ENCODE assay signal across 11 mouse cellular contexts in the genomic region with DNA sequence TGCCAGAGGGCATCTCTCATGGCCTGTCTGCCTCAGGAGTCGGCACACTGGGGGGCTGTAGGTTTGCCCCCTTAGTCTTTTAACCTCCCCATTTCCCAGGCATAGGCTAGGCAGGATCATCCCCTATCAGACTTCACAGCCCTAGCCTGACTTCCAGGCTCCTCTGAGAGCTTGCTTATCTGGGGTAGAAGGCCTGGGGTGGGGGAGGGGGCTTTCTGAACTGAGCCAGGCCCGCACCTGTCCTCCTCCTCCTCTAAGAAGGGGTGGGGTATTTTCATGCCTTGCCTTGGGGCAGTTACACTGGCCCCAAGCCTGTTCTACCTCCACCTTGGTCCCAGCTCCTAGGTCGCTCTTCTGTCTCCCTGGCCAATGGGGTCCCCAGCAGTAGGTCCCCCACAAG. TPM values are rescaled to one million over a fixed set of nuclear protein-coding genes. Genes with fewer than 3 reads are reported as not detected.
DNase-seq lines count a peak whose midpoint lies in the region; ATAC-seq and TF ChIP-seq lines count a peak whose summit lies in the region.
"Had no signal": no experiment of that assay in that cellular context is flagged by ENCODE, and none has a peak within 500 bp of the region (broad histone marks: within the 10 kb centered on the region; RNA-seq: fewer than 3 reads in every experiment).

No protein-coding gene starts in this region.

- H3K4me1 ChIP-seq in heart, embryonic 14.5 days (ENCODE audit: control insufficient read depth in 2 of 2, insufficient read depth in 2 of 2, low read length in 2 of 2) = peaks cover 56 to 61% of the 10 kb centered on the region in 2 experiments
- peaks cover 100% of the 10 kb centered on the region for H3K4me1 ChIP-seq in E14TG2a.4 (replicated peaks; ENCODE audit: low read depth, low read length)
- H3K4me1 ChIP-seq in liver, embryonic 13.5 days (replicated peaks) = peaks cover 81% of the 10 kb centered on the region
- H3K4me1 ChIP-seq in neural tube, embryonic 15.5 days = peaks cover 14% of the 10 kb centered on the region
- no peaks in the 10 kb centered on the region for H3K4me1 ChIP-seq in midbrain, embryonic 14.5 days (ENCODE audit: control insufficient read depth, insufficient read depth, low read length)

- H3K36me3 ChIP-seq in heart, embryonic 14.5 days (ENCODE audit: control insufficient read depth, insufficient read depth, low read length) = no peaks in the 10 kb centered on the region
- H3K36me3 ChIP-seq in E14TG2a.4 (ENCODE audit: insufficient read depth, low read length) = peaks cover 31% of the 10 kb centered on the region
- no peaks in the 10 kb centered on the region; the same call in 1 of the 2 replicates for H3K36me3 ChIP-seq in liver, embryonic 13.5 days
- H3K36me3 ChIP-seq in neural tube, embryonic 15.5 days = no peaks in the 10 kb centered on the region
- no peaks in the 10 kb centered on the region for H3K36me3 ChIP-seq in midbrain, embryonic 14.5 days (ENCODE audit: control insufficient read depth, insufficient read depth, low read length)

- H3K9me3 ChIP-seq in heart, embryonic 14.5 days (ENCODE audit: control insufficient read depth, low read length) = no peaks in the 10 kb centered on the region
- no peaks in the 10 kb centered on the region for H3K9me3 ChIP-seq in E14TG2a.4 (ENCODE audit: low read length)
- H3K9me3 ChIP-seq in liver, embryonic 13.5 days (replicated peaks) = no peaks in the 10 kb centered on the region
- no peaks in the 10 kb centered on the region for H3K9me3 ChIP-seq in neural tube, embryonic 15.5 days (replicated peaks)
- H3K9me3 ChIP-seq in midbrain, embryonic 14.5 days (ENCODE audit: control insufficient read depth, low read length) = no peaks in the 10 kb centered on the region

- H3K9ac ChIP-seq in heart, embryonic 14.5 days (ENCODE audit: low read length) = peak overlapping the region; percentile 42; the same call in 1 of the 2 replicates
- H3K9ac ChIP-seq in liver, embryonic 13.5 days = peak overlapping the region; percentile 53
- no peak overlapping the region for H3K9ac ChIP-seq in neural tube, embryonic 15.5 days (replicated peaks)
- H3K9ac ChIP-seq in midbrain, embryonic 14.5 days (replicated peaks; ENCODE audit: low read length) = no peak overlapping the region
- H3K9ac ChIP-seq: hindbrain, embryonic 14.5 days had no signal

- 35% methylated on average over 3 of the region's 3 CpGs for WGBS in heart, embryonic 14.5 days
- 15% methylated on average over 3 of the region's 3 CpGs for WGBS in liver, embryonic 13.5 days (ENCODE audit: insufficient replicate concordance)
- 52% methylated on average over 3 of the region's 3 CpGs for WGBS in neural tube, embryonic 15.5 days
- WGBS in midbrain, embryonic 14.5 days = 69% methylated on average over 3 of the region's 3 CpGs

- no peak for DNase-seq in heart, postnatal 14 days
- peak; percentile 51 for DNase-seq in c-Kit-positive CD71-positive TER-119-negative erythroid progenitor cells, embryonic 14.5 days (ENCODE audit: low read depth)
- DNase-seq in liver, embryonic 13.5 days = no peak
- no peak for DNase-seq in midbrain, embryonic 14.5 days
- DNase-seq: gastrocnemius, postnatal 25 days had no signal

- H3K27me3 ChIP-seq in heart, embryonic 14.5 days (ENCODE audit: control insufficient read depth, insufficient read depth, low read length) = no peaks in the 10 kb centered on the region
- H3K27me3 ChIP-seq in E14TG2a.4 (ENCODE audit: insufficient read depth, low read length) = no peaks in the 10 kb centered on the region
- H3K27me3 ChIP-seq in liver, embryonic 13.5 days = no peaks in the 10 kb centered on the region
- peaks cover 22% of the 10 kb centered on the region for H3K27me3 ChIP-seq in neural tube, embryonic 15.5 days (replicated peaks)
- H3K27me3 ChIP-seq in midbrain, embryonic 14.5 days (ENCODE audit: control insufficient read depth, insufficient read depth, low read length) = peaks cover 12% of the 10 kb centered on the region; the same call in 1 of the 2 replicates

- no peak for ATAC-seq in heart, embryonic 14.5 days (ENCODE audit: insufficient number of reproducible peaks, insufficient read depth, low FRiP score, low read depth)
- ATAC-seq in liver, embryonic 13.5 days (ENCODE audit: low read depth) = peak; percentile 73
- ATAC-seq in neural tube, embryonic 15.5 days (ENCODE audit: low FRiP score) = no peak
- ATAC-seq in midbrain, embryonic 14.5 days (ENCODE audit: low FRiP score, low TSS enrichment) = no peak
- ATAC-seq in cerebellum, adult (ENCODE audit: insufficient number of reproducible peaks, low FRiP score, low TSS enrichment) = no peak

- no peak for TF ChIP-seq CTCF in E14TG2a.4 (conservative IDR thresholded peaks at IDR 0.05; ENCODE audit: low read length)

- 0 out of 2 replicates have a peak overlapping the region, but pooled peaks have one; percentile 28 for H3K4me2 ChIP-seq in heart, embryonic 14.5 days (ENCODE audit: low read length)
- H3K4me2 ChIP-seq in liver, embryonic 13.5 days = peak overlapping the region; percentile 55
- H3K4me2 ChIP-seq in neural tube, embryonic 15.5 days = no peak overlapping the region
- no peak overlapping the region for H3K4me2 ChIP-seq in midbrain, embryonic 14.5 days (ENCODE audit: low read length)
- H3K4me2 ChIP-seq: hindbrain, embryonic 14.5 days had no signal

- no peak overlapping the region for H3K4me3 ChIP-seq in heart, embryonic 14.5 days (ENCODE audit: control insufficient read depth in 1 of 2, insufficient read depth in 1 of 2, low read depth in 1 of 2, low read length in 2 of 2)
- peak overlapping the region; percentile 74 for H3K4me3 ChIP-seq in E14TG2a.4 (replicated peaks; ENCODE audit: low read length)
- H3K4me3 ChIP-seq in liver, embryonic 13.5 days (replicated peaks) = peak overlapping the region; percentile 28
- no peak overlapping the region for H3K4me3 ChIP-seq in neural tube, embryonic 15.5 days (replicated peaks)
- no peak overlapping the region for H3K4me3 ChIP-seq in midbrain, embryonic 14.5 days (replicated peaks; ENCODE audit: low read depth, low read length)

- intact Hi-C loops in heart, postnatal 14 days (cut with DNase I) = no loop called here

- peak overlapping the region in 1 of 2 experiments; percentile 84; a peak in 1 of 4 replicates for H3K27ac ChIP-seq in heart, embryonic 14.5 days (replicated peaks in 1 of 2; ENCODE audit: control insufficient read depth in 1 of 2, insufficient read depth in 1 of 2, low read depth in 2 of 2, low read length in 2 of 2)
- peak overlapping the region; percentile 80 for H3K27ac ChIP-seq in liver, embryonic 13.5 days
- no peak overlapping the region for H3K27ac ChIP-seq in neural tube, embryonic 15.5 days (replicated peaks)
- no peak overlapping the region for H3K27ac ChIP-seq in midbrain, embryonic 14.5 days (replicated peaks; ENCODE audit: low read depth, low read length)
- H3K27ac ChIP-seq: hindbrain, embryonic 14.5 days had no signal

RNA-seq across cellular contexts. Expression of gene Llgl2, which starts 7.7 kb away (rescaled TPM):
- 14.5 and 15.5 TPM in 2 replicates for polyA plus RNA-seq in heart, embryonic 14.5 days (2014; fragmentation: Nextera tagmentation; extraction: Ambion mirVana)
- total RNA-seq in heart, postnatal 14 days (2021) = 10 to 100 TPM; 15.0 to 18.2 TPM
- 9.8 and 10.2 TPM in 2 replicates for polyA plus RNA-seq in liver, embryonic 13.5 days (2015; fragmentation: Nextera tagmentation; extraction: Ambion mirVana)
- polyA plus RNA-seq in neural tube, embryonic 15.5 days (2015; fragmentation: Nextera tagmentation; extraction: Ambion mirVana) = 0.97 and 8.8 TPM in 2 replicates
- 0.55 and 0.63 TPM in 2 replicates for polyA plus RNA-seq in midbrain, embryonic 14.5 days (2014; fragmentation: Nextera tagmentation; extraction: Ambion mirVana)

RNA-seq across cellular contexts. Expression of gene Tsen54, which starts 17.0 kb away (rescaled TPM):
- polyA plus RNA-seq in heart, embryonic 14.5 days (2014; fragmentation: Nextera tagmentation; extraction: Ambion mirVana) = 18.9 and 24.2 TPM in 2 replicates
- total RNA-seq in heart, postnatal 14 days (2021) = 10 to 100 TPM in 1 of 2 experiments, 1 to 10 TPM in 1; 8.7 to 12.1 TPM
- polyA plus RNA-seq in liver, embryonic 13.5 days (2015; fragmentation: Nextera tagmentation; extraction: Ambion mirVana) = 19.3 and 20.1 TPM in 2 replicates
- polyA plus RNA-seq in neural tube, embryonic 15.5 days (2015; fragmentation: Nextera tagmentation; extraction: Ambion mirVana) = 22.0 and 23.7 TPM in 2 replicates
- polyA plus RNA-seq in midbrain, embryonic 14.5 days (2014; fragmentation: Nextera tagmentation; extraction: Ambion mirVana) = 17.2 and 20.5 TPM in 2 replicates

RNA-seq across cellular contexts. Expression of gene Caskin2, which starts 18.1 kb away (rescaled TPM):
- polyA plus RNA-seq in heart, embryonic 14.5 days (2014; fragmentation: Nextera tagmentation; extraction: Ambion mirVana) = 21.0 and 21.1 TPM in 2 replicates
- 10 to 100 TPM; 54.0 to 54.9 TPM for total RNA-seq in heart, postnatal 14 days (2021)
- 5.7 and 6.0 TPM in 2 replicates for polyA plus RNA-seq in liver, embryonic 13.5 days (2015; fragmentation: Nextera tagmentation; extraction: Ambion mirVana)
- polyA plus RNA-seq in neural tube, embryonic 15.5 days (2015; fragmentation: Nextera tagmentation; extraction: Ambion mirVana) = 9.8 and 10.2 TPM in 2 replicates
- 8.4 and 9.8 TPM in 2 replicates for polyA plus RNA-seq in midbrain, embryonic 14.5 days (2014; fragmentation: Nextera tagmentation; extraction: Ambion mirVana)

RNA-seq across cellular contexts. Expression of gene Myo15b, which starts 26.7 kb away (rescaled TPM):
- polyA plus RNA-seq in heart, embryonic 14.5 days (2014; fragmentation: Nextera tagmentation; extraction: Ambion mirVana) = 0.09 and 0.22 TPM in 2 replicates
- total RNA-seq in heart, postnatal 14 days (2021) = under 1 TPM; 0.07 to 0.14 TPM
- polyA plus RNA-seq in liver, embryonic 13.5 days (2015; fragmentation: Nextera tagmentation; extraction: Ambion mirVana) = 0.36 and 0.46 TPM in 2 replicates
- 0.12 and 5.0 TPM in 2 replicates for polyA plus RNA-seq in neural tube, embryonic 15.5 days (2015; fragmentation: Nextera tagmentation; extraction: Ambion mirVana)
- polyA plus RNA-seq in midbrain, embryonic 14.5 days (2014; fragmentation: Nextera tagmentation; extraction: Ambion mirVana) = 0.15 TPM in 1 of 2 replicates, not detected in the other
- total RNA-seq: gastrocnemius, postnatal 25 days had no signal
- polyA plus RNA-seq: erythroblast, embryonic 14.5 days; hindbrain, embryonic 14.5 days had no signal

Comparison
In these comparisons a context has a peak if more than half of its experiments do, and no peak if none do; other contexts are left out.
1. H3K4me2 ChIP-seq: peak in heart, embryonic 14.5 days (single experiment) and liver, embryonic 13.5 days (single experiment); none in neural tube, embryonic 15.5 days (single experiment) and midbrain, embryonic 14.5 days (single experiment).
2. H3K4me3 ChIP-seq: peak in E14TG2a.4 (single experiment) and liver, embryonic 13.5 days (single experiment); none in heart, embryonic 14.5 days (0 of 2), neural tube, embryonic 15.5 days (single experiment) and midbrain, embryonic 14.5 days (single experiment).
3. H3K9ac ChIP-seq: peak in heart, embryonic 14.5 days (single experiment) and liver, embryonic 13.5 days (single experiment); none in neural tube, embryonic 15.5 days (single experiment) and midbrain, embryonic 14.5 days (single experiment).